Mouse (Mus musculus) embryonic facial prominence, embryonic 15.5 days (tissue): Measurements from ENCODE around the gene Catsperg1. TPM values are rescaled to one million over a fixed set of nuclear protein-coding genes. Genes with fewer than 3 reads are reported as not detected.

ENCODE experiments used
- polyA plus RNA-seq: library from polyadenylated mRNA; unstranded; fragments of >200 nt; fragmentation: Nextera tagmentation; extraction: Ambion mirVana; gene quantifications from 2 replicates; pipeline ENCODE4 v1.2.1, GENCODE M21; 2015

Gene Catsperg1
- polyA plus RNA-seq, 1 experiment from 2014 or later, result 1.3 TPM

Other genes with a start within 250 kb of the Catsperg1 start
- gene Eif3k, start 232.2 kb downstream of the Catsperg1 start, polyA plus RNA-seq, result 403 and 405 TPM in 2 replicates
- 7.5 and 7.7 TPM in 2 replicates for gene Map4k1, start 232.0 kb downstream of the Catsperg1 start, polyA plus RNA-seq
- gene Ryr1, start 88.9 kb downstream of the Catsperg1 start, polyA plus RNA-seq, result 8.0 and 10.6 TPM in 2 replicates
- 0.63 and 0.95 TPM in 2 replicates for gene Rasgrp4, start 79.2 kb downstream of the Catsperg1 start, polyA plus RNA-seq
- gene Fam98c, start 57.8 kb downstream of the Catsperg1 start, polyA plus RNA-seq, result 22.8 and 24.6 TPM in 2 replicates
- gene Ggn, start 43.8 kb downstream of the Catsperg1 start, polyA plus RNA-seq, result 0.51 and 0.69 TPM in 2 replicates
- 2.5 and 3.3 TPM in 2 replicates for gene Spred3, start 43.6 kb downstream of the Catsperg1 start, polyA plus RNA-seq
- gene Psmd8, start 33.3 kb downstream of the Catsperg1 start, polyA plus RNA-seq, result 259 and 275 TPM in 2 replicates
- gene Kcnk6, start 18.5 kb upstream of the Catsperg1 start, polyA plus RNA-seq, result 3.3 and 4.2 TPM in 2 replicates
- 121 TPM in 2 replicates for gene Yif1b, start 24.3 kb upstream of the Catsperg1 start, polyA plus RNA-seq
- gene 2200002D01Rik, start 34.4 kb upstream of the Catsperg1 start, polyA plus RNA-seq, result 11.5 and 12.2 TPM in 2 replicates
- gene Spint2, start 67.9 kb upstream of the Catsperg1 start, polyA plus RNA-seq, result 212 and 261 TPM in 2 replicates
- gene Ppp1r14a, start 75.3 kb upstream of the Catsperg1 start, polyA plus RNA-seq, result 17.3 and 18.1 TPM in 2 replicates
- gene Dpf1, start 89.9 kb upstream of the Catsperg1 start, polyA plus RNA-seq, result 14.4 and 20.4 TPM in 2 replicates